Mouse (Mus musculus) intestine, embryonic 16.5 days (tissue): ENCODE data around the gene Prdm10. TPM values are rescaled to one million over a fixed set of nuclear protein-coding genes. Genes with fewer than 3 reads are reported as not detected.

Experiments used
- ATAC-seq: fragments of 200-750 bp; cut with Nextera tagmentation; 2 replicates; pipeline ENCODE4 v1.8.0; 2017; ENCODE audit warnings: moderate TSS enrichment, moderate library complexity
- H3K27ac ChIP-seq: fragments of 300-500 bp; sonication (generic); 2 replicates; pipeline ENCODE4 v1.5.1; 2014; ENCODE audit warnings: mild to moderate bottlenecking, low read length
- H3K27me3 ChIP-seq: fragments of 300-500 bp; sonication (generic); replicated peaks from 2 replicates; pipeline ENCODE4 v1.6.1; 2014; ENCODE audit warnings: low read length, control low read depth, mixed read lengths; ENCODE audit not compliant: control insufficient read depth, insufficient read depth
- H3K36me3 ChIP-seq: fragments of 300-500 bp; sonication (generic); 2 replicates; pipeline ENCODE4 v1.6.1; 2014; ENCODE audit warnings: low read length, control low read depth; ENCODE audit not compliant: control insufficient read depth, insufficient read depth
- H3K4me1 ChIP-seq: fragments of 300-500 bp; sonication (generic); 2 replicates; pipeline ENCODE4 v1.6.1; 2014; ENCODE audit warnings: low read length, control low read depth, mixed read lengths; ENCODE audit not compliant: control insufficient read depth, insufficient read depth
- H3K4me2 ChIP-seq: fragments of 300-500 bp; sonication (generic); 2 replicates; pipeline ENCODE4 v1.6.1; 2014; ENCODE audit warnings: low read depth, low read length, control low read depth
- H3K4me3 ChIP-seq: fragments of 300-500 bp; sonication (generic); 2 replicates; pipeline ENCODE4 v1.5.1; 2014; ENCODE audit warnings: mild to moderate bottlenecking, low read length
- H3K9ac ChIP-seq: fragments of 300-500 bp; sonication (generic); 2 replicates; pipeline ENCODE4 v1.6.1; 2014; ENCODE audit warnings: low read depth, low read length
- H3K9me3 ChIP-seq: fragments of 300-500 bp; sonication (generic); 2 replicates; pipeline ENCODE4 v1.6.1; 2016; ENCODE audit warnings: low read length, control low read depth; ENCODE audit not compliant: control insufficient read depth
- WGBS: fragments of 180-500 bp; shearing (Covaris S2); extraction: QIAGEN DNeasy Blood & Tissue Kit; methylation state at CpG from one replicate; pipeline ENCODE4 v1.1.7; 2014; 5-methylcytosine and 5-hydroxymethylcytosine counted together
- polyA plus RNA-seq: library from polyadenylated mRNA; unstranded; fragments of >200 nt; fragmentation: Nextera tagmentation; extraction: Ambion mirVana; gene quantifications from 2 replicates; pipeline ENCODE4 v1.2.1, GENCODE M21; 2015

The Prdm10 gene
- polyA plus RNA-seq, 1 experiment from 2014 or later, result 3.5 TPM

DNA sequence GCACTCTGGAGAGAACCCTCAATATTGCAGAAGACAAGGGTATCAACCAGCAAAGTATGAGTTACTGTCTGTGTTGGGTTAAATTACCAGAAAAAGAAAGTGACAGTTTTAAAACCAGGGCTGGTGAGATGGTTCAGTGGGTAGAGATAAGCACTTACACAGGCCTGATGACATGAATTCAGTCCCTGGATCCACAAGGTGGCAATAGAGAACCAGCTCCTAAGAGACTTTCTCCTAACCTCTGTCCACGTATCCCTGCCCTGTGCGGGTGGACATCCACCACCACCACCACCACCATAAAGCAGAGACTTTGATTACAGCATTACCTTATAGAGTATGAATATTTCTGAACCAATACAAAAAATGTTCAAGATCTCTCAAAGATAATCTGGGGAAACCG, 51.6 kb downstream of the Prdm10 start:
- Histone ChIP-seq H3K9ac (no peak overlapping the region), H3K4me2 (no peak overlapping the region), H3K4me1 (no peaks in the 10 kb centered on the region), H3K27me3 (no peaks in the 10 kb centered on the region), H3K36me3 (no peaks in the 10 kb centered on the region), H3K27ac (no peak overlapping the region), H3K4me3 (no peak overlapping the region), H3K9me3 (no peaks in the 10 kb centered on the region)
- 66% methylated on average over 3 of the region's 3 CpGs for WGBS
- ATAC-seq, result no peak

GRCm38 (mm10) chr9:31332826-31333225, 52.5 kb downstream of the Prdm10 start:
- no peaks in the 10 kb centered on the region for H3K4me1 ChIP-seq
- ATAC-seq, result no peak

DNA sequence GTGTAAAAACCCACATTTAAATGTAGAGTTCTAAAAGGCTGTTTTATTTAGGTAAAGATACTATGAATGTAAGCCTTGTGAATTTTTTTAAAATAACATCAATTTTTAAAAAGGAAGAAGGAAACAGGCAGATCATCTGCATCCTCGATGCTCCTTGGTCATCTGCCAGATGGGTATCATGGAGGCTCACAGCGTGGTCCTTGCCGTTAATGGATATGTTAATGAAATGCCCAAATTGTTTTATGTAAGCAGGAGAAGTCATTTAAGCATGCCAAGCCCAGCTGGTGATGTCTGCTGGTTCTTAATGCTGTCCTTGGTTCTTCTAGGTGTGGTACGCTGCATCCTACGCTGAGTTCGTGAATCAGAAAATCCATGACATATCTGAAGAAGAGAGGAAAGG, 54.7 kb downstream of the Prdm10 start:
- Histone ChIP-seq H3K27ac (no peak overlapping the region), H3K4me2 (no peak overlapping the region), H3K27me3 (no peaks in the 10 kb centered on the region), H3K9ac (no peak overlapping the region), H3K4me1 (no peaks in the 10 kb centered on the region), H3K9me3 (no peaks in the 10 kb centered on the region), H3K4me3 (no peak overlapping the region), H3K36me3 (no peaks in the 10 kb centered on the region)
- no peak for ATAC-seq
- 87% methylated on average over 6 of the region's 6 CpGs for WGBS

More at GRCm38 (mm10) chr9:31332826-31333225, 52.5 kb downstream of the Prdm10 start:
- H3K4me2 ChIP-seq, result no peak overlapping the region
- no peaks in the 10 kb centered on the region for H3K36me3 ChIP-seq
- no peaks in the 10 kb centered on the region for H3K27me3 ChIP-seq
- H3K9me3 ChIP-seq, result no peaks in the 10 kb centered on the region
- no peak overlapping the region for H3K9ac ChIP-seq
- H3K27ac ChIP-seq, result no peak overlapping the region
- H3K4me3 ChIP-seq, result no peak overlapping the region

DNA sequence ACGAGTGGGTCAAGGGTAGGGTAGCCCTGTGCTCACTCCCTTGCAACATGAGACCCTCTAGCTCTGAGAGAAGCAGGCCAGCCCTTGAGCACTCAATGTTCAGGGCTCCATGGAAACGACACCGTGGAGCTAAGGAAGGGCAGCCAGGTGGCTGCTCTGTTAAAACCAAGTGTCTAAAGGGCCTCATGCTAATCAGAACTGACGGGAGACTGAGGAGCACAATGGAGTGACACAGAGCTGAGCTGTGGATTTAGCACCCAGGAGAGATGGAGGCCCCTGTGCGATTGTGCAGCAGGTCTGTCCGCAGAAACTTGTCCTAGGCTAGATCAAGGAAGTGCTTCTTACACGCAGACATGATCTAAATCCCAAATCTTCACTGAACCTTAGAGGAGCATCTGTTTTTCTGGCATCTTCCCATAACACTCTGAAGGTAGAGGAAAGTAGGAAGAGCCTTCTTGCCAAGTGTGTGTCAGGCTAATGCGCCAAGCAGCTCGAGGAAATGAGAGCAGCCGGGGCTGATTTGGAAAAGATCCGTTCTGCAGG, 64.0 kb downstream of the Prdm10 start:
- Histone ChIP-seq H3K9ac (no peak overlapping the region), H3K27ac (no peak overlapping the region), H3K4me2 (no peak overlapping the region), H3K4me1 (no peaks in the 10 kb centered on the region), H3K4me3 (no peak overlapping the region), H3K9me3 (no peaks in the 10 kb centered on the region), H3K36me3 (no peaks in the 10 kb centered on the region), H3K27me3 (no peaks in the 10 kb centered on the region)
- 69% methylated on average over 11 of the region's 11 CpGs for WGBS
- no peak for ATAC-seq

DNA sequence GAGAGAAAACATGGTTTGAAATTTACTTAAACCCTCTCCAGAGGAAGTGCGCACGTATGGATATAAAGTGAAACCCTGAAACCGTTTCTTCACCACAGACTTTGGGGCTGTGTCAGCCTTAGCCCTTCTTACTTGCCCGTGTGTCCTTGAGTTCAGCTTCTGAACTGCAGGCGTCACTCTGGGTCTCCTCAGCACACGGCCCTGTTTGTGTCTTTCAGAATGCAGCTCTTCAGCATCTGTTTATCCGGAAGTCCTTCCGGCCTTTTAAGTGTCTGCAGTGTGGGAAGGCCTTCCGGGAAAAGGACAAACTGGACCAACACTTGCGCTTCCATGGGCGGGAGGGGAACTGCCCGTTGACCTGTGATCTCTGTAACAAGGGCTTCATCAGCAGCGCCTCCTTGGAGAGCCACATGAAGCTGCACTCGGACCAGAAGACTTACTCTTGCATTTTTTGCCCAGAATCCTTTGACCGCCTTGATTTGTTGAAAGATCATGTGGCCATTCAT, 66.3 kb downstream of the Prdm10 start:
- Histone ChIP-seq H3K27me3 (no peaks in the 10 kb centered on the region), H3K4me2 (no peak overlapping the region), H3K36me3 (no peaks in the 10 kb centered on the region), H3K4me1 (no peaks in the 10 kb centered on the region), H3K4me3 (no peak overlapping the region), H3K9ac (no peak overlapping the region), H3K27ac (no peak overlapping the region), H3K9me3 (no peaks in the 10 kb centered on the region)
- no peak for ATAC-seq
- WGBS, result 68% methylated on average over 15 of the region's 15 CpGs

- Histone ChIP-seq H3K4me1 (no peaks in the 10 kb centered on the region), H3K27ac (no peak overlapping the region), H3K27me3 (no peaks in the 10 kb centered on the region), H3K36me3 (no peaks in the 10 kb centered on the region), H3K4me3 (no peak overlapping the region), H3K9ac (no peak overlapping the region), H3K9me3 (no peaks in the 10 kb centered on the region), H3K4me2 (no peak overlapping the region)
- 80% methylated on average over 4 of the region's 4 CpGs for WGBS
- ATAC-seq, result no peak
Measured at GRCm38 (mm10) chr9:31348458-31348857, 68.1 kb downstream of the Prdm10 start.

DNA sequence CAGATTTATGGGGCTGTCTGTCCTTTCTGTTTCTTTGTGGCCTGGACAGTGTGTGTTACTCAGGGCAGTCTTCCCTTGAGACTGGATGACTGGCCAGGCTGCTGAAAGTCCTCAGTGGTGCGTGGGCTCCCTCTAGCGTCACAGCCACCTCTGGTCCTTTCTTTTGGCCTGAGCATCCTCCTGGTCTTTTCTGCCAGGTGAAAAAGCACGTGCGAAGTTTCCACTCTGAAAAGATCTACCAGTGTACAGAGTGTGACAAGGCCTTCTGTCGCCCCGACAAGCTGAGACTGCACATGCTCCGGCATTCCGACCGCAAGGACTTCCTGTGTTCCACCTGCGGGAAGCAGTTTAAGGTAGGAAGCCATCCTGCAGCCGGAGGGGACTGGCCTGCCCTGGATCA, 68.6 kb downstream of the Prdm10 start:
- Histone ChIP-seq H3K27ac (no peak overlapping the region), H3K9me3 (no peaks in the 10 kb centered on the region), H3K27me3 (no peaks in the 10 kb centered on the region), H3K36me3 (no peaks in the 10 kb centered on the region), H3K4me3 (no peak overlapping the region), H3K4me1 (no peaks in the 10 kb centered on the region), H3K4me2 (no peak overlapping the region), H3K9ac (no peak overlapping the region)
- ATAC-seq, result peak; percentile 60; the same call in 1 of the 2 replicates
- WGBS, result 71% methylated on average over 11 of the region's 11 CpGs

DNA sequence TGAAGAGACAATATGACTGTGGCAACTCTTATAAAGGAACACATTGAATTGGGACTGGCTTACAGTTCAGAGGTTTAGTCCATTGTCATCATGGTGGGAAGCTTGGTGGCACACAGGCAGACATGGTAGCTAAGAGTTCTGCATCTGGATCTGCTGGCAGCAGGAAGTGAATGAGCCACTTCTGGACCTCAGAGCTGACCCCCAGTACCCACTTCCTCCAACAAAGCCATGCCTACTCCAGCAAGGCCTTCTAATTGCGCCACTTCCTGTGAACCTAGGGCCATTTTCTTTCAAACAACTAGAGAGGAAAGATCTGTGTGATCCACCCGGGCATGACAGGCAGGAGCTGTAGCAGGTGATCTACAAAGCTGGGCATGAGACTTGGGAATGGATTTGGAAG, 72.4 kb downstream of the Prdm10 start:
- no peak overlapping the region for H3K27ac ChIP-seq
- no peak overlapping the region for H3K4me2 ChIP-seq
- H3K27me3 ChIP-seq, result no peaks in the 10 kb centered on the region
- H3K4me1 ChIP-seq, result no peaks in the 10 kb centered on the region
- WGBS, result 79% methylated on average over 2 of the region's 2 CpGs
- H3K36me3 ChIP-seq, result no peaks in the 10 kb centered on the region; the same call in 1 of the 2 replicates
- H3K4me3 ChIP-seq, result no peak overlapping the region
- no peak overlapping the region for H3K9ac ChIP-seq
- ATAC-seq, result no peak
- H3K9me3 ChIP-seq, result no peaks in the 10 kb centered on the region

- no peak overlapping the region for H3K4me3 ChIP-seq
- H3K9ac ChIP-seq, result no peak overlapping the region
- 74% methylated on average over 10 of the region's 10 CpGs for WGBS
- no peak for ATAC-seq
- no peak overlapping the region for H3K4me2 ChIP-seq
- H3K27ac ChIP-seq, result no peak overlapping the region
- no peaks in the 10 kb centered on the region for H3K9me3 ChIP-seq
- H3K36me3 ChIP-seq, result no peaks in the 10 kb centered on the region; the same call in 1 of the 2 replicates
- H3K27me3 ChIP-seq, result no peaks in the 10 kb centered on the region
- H3K4me1 ChIP-seq, result no peaks in the 10 kb centered on the region
Measured at GRCm38 (mm10) chr9:31353518-31353917, 73.2 kb downstream of the Prdm10 start.

- H3K4me1 ChIP-seq, result no peaks in the 10 kb centered on the region
- no peak for ATAC-seq
- no peak overlapping the region for H3K4me2 ChIP-seq
- no peaks in the 10 kb centered on the region for H3K27me3 ChIP-seq
- H3K4me3 ChIP-seq, result no peak overlapping the region
- no peak overlapping the region for H3K9ac ChIP-seq
- no peaks in the 10 kb centered on the region for H3K9me3 ChIP-seq
- no peak overlapping the region for H3K27ac ChIP-seq
- no peaks in the 10 kb centered on the region; the same call in 1 of the 2 replicates for H3K36me3 ChIP-seq
- WGBS, result 59% methylated on average over 7 of the region's 7 CpGs
Measured at GRCm38 (mm10) chr9:31354051-31354450, 73.7 kb downstream of the Prdm10 start.
